Mouse (Mus musculus) heart, embryonic 16.5 days (tissue): ENCODE measurements around the gene Nfatc2. TPM values are rescaled to one million over a fixed set of nuclear protein-coding genes. Genes with fewer than 3 reads are reported as not detected.
A peak's percentile ranks its signal among the peaks of the same experiment; 100 is the strongest.

Experiments used
- ATAC-seq: fragments of 200-750 bp; cut with Nextera tagmentation; replicated peaks from 2 replicates; pipeline ENCODE4 v1.8.0; 2017; ENCODE audit warnings: moderate number of reproducible peaks; ENCODE audit not compliant: insufficient read depth, low FRiP score; ENCODE audit errors: extremely low read depth
- H3K27ac ChIP-seq: fragments of 300-500 bp; sonication (generic); 2 replicates; pipeline ENCODE4 v1.5.1; 2014; ENCODE audit warnings: mild to moderate bottlenecking, low read length, control low read depth, moderate library complexity
- H3K27me3 ChIP-seq: fragments of 300-500 bp; sonication (generic); 2 replicates; pipeline ENCODE4 v1.6.1; 2014; ENCODE audit warnings: low read length, mixed read lengths; ENCODE audit not compliant: control insufficient read depth, insufficient read depth
- H3K36me3 ChIP-seq: fragments of 300-500 bp; sonication (generic); 2 replicates; pipeline ENCODE4 v1.6.1; 2014; ENCODE audit not compliant: control insufficient read depth, insufficient read depth
- H3K4me1 ChIP-seq: fragments of 300-500 bp; sonication (generic); 2 replicates; pipeline ENCODE4 v1.6.1; 2014; ENCODE audit warnings: low read length, mixed read lengths; ENCODE audit not compliant: control insufficient read depth, insufficient read depth
- H3K4me2 ChIP-seq: fragments of 300-500 bp; sonication (generic); 2 replicates; pipeline ENCODE4 v1.6.1; 2014; ENCODE audit warnings: low read depth, mild to moderate bottlenecking, control low read depth, low read length
- H3K4me3 ChIP-seq: fragments of 300-500 bp; sonication (generic); 2 replicates; pipeline ENCODE4 v1.5.1; 2014; ENCODE audit warnings: mild to moderate bottlenecking, control low read depth, low read length
- H3K9ac ChIP-seq: fragments of 300-500 bp; sonication (generic); 2 replicates; pipeline ENCODE4 v1.6.1; 2014; ENCODE audit warnings: low read length, control low read depth
- H3K9me3 ChIP-seq: fragments of 300-500 bp; sonication (generic); replicated peaks from 2 replicates; pipeline ENCODE4 v1.6.1; 2016; ENCODE audit warnings: low read length; ENCODE audit not compliant: control insufficient read depth
- WGBS: fragments of 180-500 bp; shearing (Covaris S2); extraction: QIAGEN DNeasy Blood & Tissue Kit; methylation state at CpG from one replicate; pipeline ENCODE4 v1.1.7; 2014; 5-methylcytosine and 5-hydroxymethylcytosine counted together
- polyA plus RNA-seq: library from polyadenylated mRNA; unstranded; fragments of >200 nt; fragmentation: Nextera tagmentation; extraction: Ambion mirVana; gene quantifications from 2 replicates; pipeline ENCODE4 v1.2.1, GENCODE M21; 2015

The Nfatc2 gene
- polyA plus RNA-seq, 1 experiment from 2014 or later: 10.0 TPM

DNA sequence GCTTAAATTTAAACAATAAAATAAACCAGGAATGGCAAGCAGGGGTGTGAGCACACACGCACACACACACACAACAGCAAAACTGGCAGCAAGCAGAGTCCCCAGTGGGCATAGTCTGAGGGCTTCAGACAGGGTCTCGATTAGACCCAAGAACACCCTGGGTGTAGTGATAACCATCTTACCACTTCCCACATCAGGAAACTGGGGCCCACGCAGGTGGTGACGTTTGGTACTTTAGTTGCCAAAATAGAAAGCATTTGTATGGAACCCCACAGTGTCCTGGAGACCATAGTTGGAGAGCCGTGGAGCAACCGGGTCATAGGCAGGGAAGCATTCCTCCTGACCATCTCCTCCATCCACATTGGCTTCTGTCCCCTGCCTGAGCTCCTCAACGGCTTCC is 5.8 kb downstream of the Nfatc2 start:
- Histone ChIP-seq H3K27me3 (peaks cover 14% of the 10 kb centered on the region), H3K9me3 (no peaks in the 10 kb centered on the region), H3K36me3 (no peaks in the 10 kb centered on the region), H3K27ac (no peak overlapping the region), H3K4me2 (no peak overlapping the region), H3K4me3 (no peak overlapping the region), H3K9ac (no peak overlapping the region), H3K4me1 (peaks cover 7% of the 10 kb centered on the region)
- 75% methylated on average over 7 of the region's 7 CpGs for WGBS
- ATAC-seq: no peak

- no peaks in the 10 kb centered on the region for H3K9me3 ChIP-seq
- no peak overlapping the region for H3K4me2 ChIP-seq
- H3K27me3 ChIP-seq: peaks cover 7% of the 10 kb centered on the region; the same call in 1 of the 2 replicates
- ATAC-seq: no peak
- peaks cover 20% of the 10 kb centered on the region for H3K4me1 ChIP-seq
- WGBS: 78% methylated on average over 6 of the region's 6 CpGs
- no peak overlapping the region for H3K27ac ChIP-seq
- no peaks in the 10 kb centered on the region for H3K36me3 ChIP-seq
- no peak overlapping the region for H3K9ac ChIP-seq
- no peak overlapping the region for H3K4me3 ChIP-seq
Measured at GRCm38 (mm10) chr2:168593676-168594075, 7.8 kb downstream of the Nfatc2 start.

GRCm38 (mm10) chr2:168593004-168593403 is 8.5 kb downstream of the Nfatc2 start:
- H3K4me2 ChIP-seq: no peak overlapping the region
- H3K9ac ChIP-seq: no peak overlapping the region
- no peak for ATAC-seq
- no peaks in the 10 kb centered on the region for H3K9me3 ChIP-seq
- H3K27me3 ChIP-seq: peaks cover 7% of the 10 kb centered on the region; the same call in 1 of the 2 replicates
- peaks cover 23% of the 10 kb centered on the region for H3K4me1 ChIP-seq
- no peak overlapping the region for H3K4me3 ChIP-seq
- no peak overlapping the region for H3K27ac ChIP-seq
- 87% methylated on average over 5 of the region's 5 CpGs for WGBS
- no peaks in the 10 kb centered on the region for H3K36me3 ChIP-seq

DNA sequence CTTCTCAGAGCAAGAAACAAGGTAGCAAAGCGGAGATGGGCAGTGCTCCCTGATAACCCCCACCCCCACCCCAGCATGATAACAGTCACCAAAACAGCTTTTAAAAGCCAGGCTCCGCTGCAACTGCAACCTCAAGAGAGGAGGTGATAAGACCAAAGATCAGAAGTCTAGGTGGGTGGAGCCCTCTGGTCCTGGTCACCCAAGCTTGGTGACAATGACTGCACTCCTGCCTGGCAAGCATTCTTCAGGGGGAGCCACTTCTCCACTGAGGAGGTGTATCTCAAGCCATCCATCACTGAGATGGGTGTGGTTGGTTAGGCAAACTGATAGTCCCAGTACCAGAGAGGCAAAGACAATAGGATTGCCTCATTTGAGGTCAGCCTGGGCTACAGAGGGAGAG is 10.4 kb downstream of the Nfatc2 start:
- peak overlapping the region; percentile 70; the same call in 1 of the 2 replicates for H3K4me2 ChIP-seq
- peaks cover 4% of the 10 kb centered on the region; the same call in 1 of the 2 replicates for H3K27me3 ChIP-seq
- no peaks in the 10 kb centered on the region for H3K36me3 ChIP-seq
- no peaks in the 10 kb centered on the region for H3K9me3 ChIP-seq
- no peak overlapping the region for H3K9ac ChIP-seq
- H3K4me1 ChIP-seq: peaks cover 37% of the 10 kb centered on the region
- no peak overlapping the region for H3K4me3 ChIP-seq
- H3K27ac ChIP-seq: no peak overlapping the region
- no peak for ATAC-seq
- 37% methylated on average over 2 of the region's 2 CpGs for WGBS

DNA sequence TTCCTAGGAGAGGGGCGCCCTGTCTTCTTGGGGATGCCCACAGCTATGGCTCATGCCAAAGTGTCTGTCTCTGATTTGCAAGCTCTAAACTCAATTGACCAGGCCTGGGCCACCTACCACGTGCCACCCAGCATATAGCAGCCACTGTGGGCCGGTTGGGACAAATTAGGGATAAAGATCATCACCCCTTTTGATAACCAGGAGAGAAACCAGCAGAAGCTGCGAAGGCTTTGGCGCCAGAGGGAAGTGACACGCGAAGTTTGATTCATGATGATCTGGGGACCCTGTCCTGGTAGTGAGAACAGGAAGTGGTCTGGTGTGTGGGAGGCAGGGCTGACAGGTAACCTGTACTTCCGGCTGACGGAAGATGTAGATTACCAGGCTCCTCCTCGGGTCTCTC is 10.9 kb downstream of the Nfatc2 start:
- WGBS: 30% methylated on average over 10 of the region's 10 CpGs
- H3K36me3 ChIP-seq: no peaks in the 10 kb centered on the region
- peaks cover 4% of the 10 kb centered on the region; the same call in 1 of the 2 replicates for H3K27me3 ChIP-seq
- H3K4me1 ChIP-seq: peaks cover 40% of the 10 kb centered on the region
- ATAC-seq: no peak
- peak overlapping the region; percentile 70 for H3K4me2 ChIP-seq
- peak overlapping the region; percentile 55 for H3K27ac ChIP-seq
- H3K4me3 ChIP-seq: peak overlapping the region; percentile 69
- peak overlapping the region; percentile 82 for H3K9ac ChIP-seq
- H3K9me3 ChIP-seq: no peaks in the 10 kb centered on the region

DNA sequence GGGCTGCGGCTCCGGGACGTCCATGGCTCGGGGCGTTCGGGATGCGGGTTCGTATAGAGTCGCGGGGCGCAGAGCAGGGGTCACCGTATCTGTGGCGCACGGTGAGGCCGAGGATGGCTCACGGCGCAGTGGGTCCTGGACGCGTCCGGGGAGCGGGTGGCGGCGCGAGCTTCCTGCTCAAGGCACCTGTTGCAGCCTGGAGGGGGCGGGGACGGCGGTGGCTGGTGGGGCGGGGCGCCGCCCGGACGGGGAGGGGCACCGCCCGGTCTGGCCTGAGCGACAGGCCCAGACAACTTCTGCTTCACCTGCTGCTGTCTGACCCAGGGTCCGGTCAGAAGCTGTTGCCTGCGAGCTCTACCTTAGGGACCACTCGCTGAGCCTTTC is 11.3 kb downstream of the Nfatc2 start:
- Histone ChIP-seq H3K27me3 (peaks cover 4% of the 10 kb centered on the region; the same call in 1 of the 2 replicates), H3K4me1 (peaks cover 43% of the 10 kb centered on the region), H3K36me3 (no peaks in the 10 kb centered on the region), H3K4me2 (peak overlapping the region; percentile 70), H3K4me3 (peak overlapping the region; percentile 69), H3K9ac (peak overlapping the region; percentile 82), H3K27ac (peak overlapping the region; percentile 93), H3K9me3 (no peaks in the 10 kb centered on the region)
- peak; percentile 67 for ATAC-seq
- WGBS: 1% methylated on average over 38 of the region's 38 CpGs

DNA sequence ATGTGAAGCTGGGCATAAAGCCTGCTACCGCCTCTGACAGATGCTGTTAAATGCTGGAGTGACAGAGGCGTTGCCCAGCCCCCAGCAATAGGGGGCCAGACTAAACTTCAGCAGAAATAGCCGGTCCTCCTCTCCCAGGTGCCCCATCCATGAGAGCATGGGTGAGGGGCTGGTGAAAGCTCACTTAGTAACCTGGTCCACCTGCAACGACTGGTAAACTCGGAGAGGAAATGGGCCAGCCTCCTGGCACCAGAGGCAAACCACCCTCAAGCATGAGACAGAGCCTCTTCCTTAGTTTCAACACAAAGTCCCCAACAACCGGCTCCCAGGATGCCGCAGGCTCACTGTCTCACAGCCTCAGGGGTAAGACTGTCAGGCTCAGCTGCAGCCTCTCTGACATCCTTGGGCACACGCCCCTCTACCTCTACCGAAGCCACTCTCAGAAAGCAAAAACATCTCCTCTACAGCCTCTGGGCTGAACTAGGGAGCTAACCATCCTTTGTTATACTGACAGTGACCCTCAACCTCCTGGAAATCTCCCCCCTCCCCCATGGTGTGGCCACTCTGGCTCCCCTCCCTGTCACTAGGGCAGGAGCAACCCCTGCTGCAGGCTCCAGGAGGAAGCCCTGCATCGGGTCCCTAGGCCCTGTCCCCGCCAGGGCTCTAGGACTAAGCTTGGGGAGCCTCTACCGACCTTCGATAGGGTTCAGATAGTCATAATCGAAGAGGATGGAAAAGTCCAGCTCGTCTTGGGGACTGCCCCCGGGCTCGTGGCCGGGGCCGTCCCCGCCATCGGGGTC is 11.9 kb downstream of the Nfatc2 start:
- H3K4me1 ChIP-seq: peaks cover 48% of the 10 kb centered on the region
- no peaks in the 10 kb centered on the region for H3K36me3 ChIP-seq
- H3K4me3 ChIP-seq: peak overlapping the region; percentile 69
- 4% methylated on average over 21 of the region's 21 CpGs for WGBS
- H3K9ac ChIP-seq: peak overlapping the region; percentile 82
- H3K4me2 ChIP-seq: peak overlapping the region; percentile 70
- peaks cover 4% of the 10 kb centered on the region; the same call in 1 of the 2 replicates for H3K27me3 ChIP-seq
- peak; percentile 53 for ATAC-seq
- H3K9me3 ChIP-seq: no peaks in the 10 kb centered on the region
- peak overlapping the region; percentile 93 for H3K27ac ChIP-seq

GRCm38 (mm10) chr2:168588591-168589367 is 12.7 kb downstream of the Nfatc2 start:
- Histone ChIP-seq H3K27me3 (peaks cover 4% of the 10 kb centered on the region; the same call in 1 of the 2 replicates), H3K9ac (peak overlapping the region; percentile 82), H3K4me3 (peak overlapping the region; percentile 69), H3K4me2 (peak overlapping the region; percentile 70), H3K27ac (peak overlapping the region; percentile 93), H3K4me1 (peaks cover 56% of the 10 kb centered on the region), H3K9me3 (no peaks in the 10 kb centered on the region), H3K36me3 (no peaks in the 10 kb centered on the region)
- WGBS: 21% methylated on average over 11 of the region's 11 CpGs
- ATAC-seq: no peak

DNA sequence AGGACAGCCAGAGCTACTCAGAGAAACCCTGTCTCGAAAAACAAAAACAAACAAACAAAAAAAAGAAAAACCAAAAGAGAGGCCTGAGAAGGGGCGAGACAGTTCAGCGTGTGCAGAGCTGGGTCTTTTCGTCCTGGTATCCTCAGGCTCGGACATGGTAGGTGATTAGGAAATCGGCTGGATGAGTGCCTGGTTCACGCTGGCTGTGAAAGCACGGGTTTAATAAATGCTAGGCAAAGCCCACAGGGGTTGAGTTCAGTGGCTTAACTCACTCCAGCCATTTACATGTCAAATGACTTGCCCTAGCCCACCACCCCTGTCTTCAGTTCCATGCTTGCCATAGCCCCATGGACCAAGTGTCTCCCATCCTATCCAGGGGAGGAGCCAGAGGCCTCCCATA is 14.3 kb downstream of the Nfatc2 start:
- Histone ChIP-seq H3K9ac (peak overlapping the region; percentile 82; the same call in 1 of the 2 replicates), H3K4me1 (peaks cover 67% of the 10 kb centered on the region), H3K9me3 (no peaks in the 10 kb centered on the region), H3K36me3 (no peaks in the 10 kb centered on the region), H3K4me2 (peak overlapping the region; percentile 70; the same call in 1 of the 2 replicates), H3K4me3 (no peak overlapping the region), H3K27me3 (peaks cover 4% of the 10 kb centered on the region; the same call in 1 of the 2 replicates), H3K27ac (peak overlapping the region; percentile 93)
- no peak for ATAC-seq
- WGBS: 72% methylated on average over 8 of the region's 8 CpGs
